ENCODE assay signal across 8 mouse cellular contexts in the genomic region with DNA sequence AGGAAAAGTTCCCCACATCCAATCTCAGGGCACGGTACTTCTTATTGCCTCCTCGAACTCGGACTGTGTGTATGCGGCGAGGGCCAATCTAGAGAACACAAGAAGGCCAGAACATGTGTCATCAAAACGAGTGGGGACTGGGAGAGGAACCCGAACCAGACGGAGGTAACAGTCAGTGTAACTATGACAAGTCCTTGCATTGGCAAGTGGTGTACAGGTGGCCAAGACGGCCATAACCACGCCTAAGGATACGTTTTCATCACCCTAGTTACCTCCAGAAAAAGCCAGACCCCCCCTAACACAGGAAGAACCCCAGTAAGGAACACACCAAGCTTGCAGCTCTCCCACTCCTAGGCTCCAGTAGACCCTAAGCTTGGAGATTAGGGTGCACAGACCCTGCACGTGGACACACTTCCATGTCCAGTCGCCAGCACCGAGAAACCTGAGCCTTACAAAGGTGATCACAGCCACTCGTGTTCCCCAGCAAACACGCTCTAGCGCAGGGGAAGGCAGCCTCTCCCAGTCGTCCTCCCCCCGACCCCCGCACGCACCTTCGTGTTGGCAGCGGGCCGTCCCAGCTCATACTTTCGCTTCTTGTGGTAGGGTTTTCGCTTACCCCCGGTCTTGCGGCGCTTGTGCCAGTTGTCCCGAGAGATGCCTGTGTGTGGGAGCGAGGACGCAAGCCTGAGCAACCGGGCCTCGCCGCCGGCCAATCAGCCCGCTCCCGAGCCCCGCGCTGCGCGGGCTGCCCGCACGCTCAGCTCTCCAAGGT. TPM values are rescaled to one million over a fixed set of nuclear protein-coding genes. Genes with fewer than 3 reads are reported as not detected.
A peak's percentile ranks its signal among the peaks of the same experiment; 100 is the strongest.
DNase-seq lines count a peak whose midpoint lies in the region; ATAC-seq and TF ChIP-seq lines count a peak whose summit lies in the region.

No protein-coding gene starts in this region.

- peak overlapping the region; percentile 63 for H3K4me3 ChIP-seq in left cerebral cortex, adult 2 months
- peak overlapping the region; percentile 91 for H3K4me3 ChIP-seq in bone marrow, adult 2 months (replicated peaks; ENCODE audit: control insufficient read depth, low read depth, low read length)
- H3K4me3 ChIP-seq in forebrain, postnatal 0 days (ENCODE audit: low read depth, low read length) = peak overlapping the region; percentile 96
- H3K4me3 ChIP-seq in lung, postnatal 0 days (ENCODE audit: low read depth, low read length) = peak overlapping the region; percentile 94

- H3K9me3 ChIP-seq in forebrain, postnatal 0 days (ENCODE audit: low read length) = no peaks in the 10 kb centered on the region
- no peaks in the 10 kb centered on the region for H3K9me3 ChIP-seq in lung, postnatal 0 days (ENCODE audit: low read length)

- peak; percentile 28 for ATAC-seq in forebrain, postnatal 0 days
- ATAC-seq in lung, postnatal 0 days = no peak

- H3K27me3 ChIP-seq in forebrain, postnatal 0 days (ENCODE audit: insufficient read depth, low read length) = no peaks in the 10 kb centered on the region
- no peaks in the 10 kb centered on the region for H3K27me3 ChIP-seq in lung, postnatal 0 days (replicated peaks; ENCODE audit: insufficient read depth, low read length)

- TF ChIP-seq POLR2A in bone marrow, adult 2 months (IDR thresholded peaks at IDR 0.05; ENCODE audit: borderline replicate concordance, control insufficient read depth, low read depth, low read length) = no peak

- TF ChIP-seq EP300 in lung, postnatal 0 days (IDR thresholded peaks at IDR 0.05) = no peak

- no peak for DNase-seq in left cerebral cortex, adult 2 months (ENCODE audit: extremely low spot score in 1 of 2, low spot score in 2 of 2)
- DNase-seq in left cerebral cortex, adult 8-10 months (ENCODE audit: low spot score in 2 of 2) = no peak
- peak; percentile 34 for DNase-seq in forebrain, postnatal 0 days
- no peak for DNase-seq in lung, postnatal 0 days (ENCODE audit: low spot score)
- no peak for DNase-seq in spleen, adult 12 weeks (ENCODE audit: low spot score)
- DNase-seq in gastrocnemius, postnatal 25 days = no peak
- DNase-seq in ovary, postnatal 36 days (ENCODE audit: low spot score) = no peak

- peak overlapping the region; percentile 83 for H3K4me2 ChIP-seq in forebrain, postnatal 0 days (ENCODE audit: low read depth)
- H3K4me2 ChIP-seq in lung, postnatal 0 days (replicated peaks; ENCODE audit: low read depth, low read length) = peak overlapping the region; percentile 87

- TF ChIP-seq CTCF in left cerebral cortex, adult 2 months (IDR thresholded peaks at IDR 0.05) = no peak
- TF ChIP-seq CTCF in bone marrow, adult 2 months (IDR thresholded peaks at IDR 0.05; ENCODE audit: control insufficient read depth, insufficient read depth, low read length) = no peak
- TF ChIP-seq CTCF in forebrain, postnatal 0 days (IDR thresholded peaks at IDR 0.05; ENCODE audit: low read depth) = no peak
- TF ChIP-seq CTCF in lung, postnatal 0 days (IDR thresholded peaks at IDR 0.05) = no peak

- peak overlapping the region; percentile 97 for H3K9ac ChIP-seq in forebrain, postnatal 0 days
- H3K9ac ChIP-seq in lung, postnatal 0 days (replicated peaks; ENCODE audit: low read depth) = peak overlapping the region; percentile 97

- H3K36me3 ChIP-seq in forebrain, postnatal 0 days (ENCODE audit: insufficient read depth) = peaks cover 38% of the 10 kb centered on the region
- peaks cover 35% of the 10 kb centered on the region for H3K36me3 ChIP-seq in lung, postnatal 0 days (ENCODE audit: insufficient read depth, low read length)

- WGBS in bone marrow, adult 2 months = under 1% methylated on average over 44 of the region's 44 CpGs
- 2% methylated on average over 44 of the region's 44 CpGs for WGBS in forebrain, postnatal 0 days
- WGBS in lung, postnatal 0 days = under 1% methylated on average over 37 of the region's 44 CpGs

- intact Hi-C loops in left cerebral cortex, adult 2 months (cut with DNase I) = loop anchor here (10.0 kb wide), 1 partner anchor 520 kb away; no protein-coding TSS in a partner anchor

- H3K4me1 ChIP-seq in bone marrow, adult 2 months (ENCODE audit: control insufficient read depth, insufficient read depth, low read length) = no peaks in the 10 kb centered on the region; the same call in 1 of the 2 replicates
- no peaks in the 10 kb centered on the region for H3K4me1 ChIP-seq in forebrain, postnatal 0 days (ENCODE audit: insufficient read depth)
- H3K4me1 ChIP-seq in lung, postnatal 0 days (ENCODE audit: insufficient read depth, low read depth, low read length) = no peaks in the 10 kb centered on the region

- H3K27ac ChIP-seq in left cerebral cortex, adult 2 months = peak overlapping the region; percentile 90
- peak overlapping the region; percentile 78 for H3K27ac ChIP-seq in bone marrow, adult 2 months (ENCODE audit: control insufficient read depth, insufficient read depth, low read depth, low read length, poor library complexity)
- H3K27ac ChIP-seq in forebrain, postnatal 0 days (ENCODE audit: low read depth, low read length) = peak overlapping the region; percentile 93
- H3K27ac ChIP-seq in lung, postnatal 0 days (ENCODE audit: low read length) = peak overlapping the region; percentile 92

RNA-seq across cellular contexts. Expression of a gene that starts 0.8 kb away (rescaled TPM):
- 100 to 1,000 TPM; 512 to 526 TPM for total RNA-seq in left cerebral cortex, adult 2 months (2021)
- total RNA-seq in left cerebral cortex, adult 8-10 months (2022) = 100 to 1,000 TPM; 561 to 608 (median 588) TPM
- 2,334 and 3,425 TPM in 2 replicates for polyA plus RNA-seq in bone marrow, adult 2 months (2011; ENCODE audit: insufficient read depth, insufficient read length, low replicate concordance, missing spikeins)
- total RNA-seq in forebrain, postnatal 0 days (2014; rRNA removed) = 784 and 1,295 TPM in 2 replicates
- 481 and 630 TPM in 2 replicates for polyA plus RNA-seq in forebrain, postnatal 0 days (2015; fragmentation: Nextera tagmentation; extraction: Ambion mirVana)
- polyA plus RNA-seq in lung, postnatal 0 days (2015; fragmentation: Nextera tagmentation; extraction: Ambion mirVana) = 633 and 681 TPM in 2 replicates
- total RNA-seq in gastrocnemius, postnatal 25 days (2021) = 100 to 1,000 TPM; 527 to 576 TPM

RNA-seq across cellular contexts. Expression of a gene that starts 21.4 kb away (rescaled TPM):
- total RNA-seq in left cerebral cortex, adult 2 months (2021) = 10 to 100 TPM; 13.7 to 19.6 TPM
- 10 to 100 TPM in 3 of 4 experiments, 1 to 10 TPM in 1; 8.0 to 14.1 (median 12.9) TPM for total RNA-seq in left cerebral cortex, adult 8-10 months (2022)
- 3.1 and 7.8 TPM in 2 replicates for polyA plus RNA-seq in bone marrow, adult 2 months (2011; ENCODE audit: insufficient read depth, insufficient read length, low replicate concordance, missing spikeins)
- 10.2 and 16.9 TPM in 2 replicates for total RNA-seq in forebrain, postnatal 0 days (2014; rRNA removed)
- 14.4 and 18.2 TPM in 2 replicates for polyA plus RNA-seq in forebrain, postnatal 0 days (2015; fragmentation: Nextera tagmentation; extraction: Ambion mirVana)
- polyA plus RNA-seq in lung, postnatal 0 days (2015; fragmentation: Nextera tagmentation; extraction: Ambion mirVana) = 4.0 and 5.0 TPM in 2 replicates
- under 1 TPM; 0.51 to 0.62 TPM for total RNA-seq in gastrocnemius, postnatal 25 days (2021)

RNA-seq across cellular contexts. Expression of a gene that starts 27.2 kb away (rescaled TPM):
- total RNA-seq in left cerebral cortex, adult 2 months (2021) = not detected
- total RNA-seq in left cerebral cortex, adult 8-10 months (2022) = under 1 TPM in 3 of 4 experiments, not detected in 1; 0.15 to 0.42 (median 0.36) TPM
- 18.5 and 33.6 TPM in 2 replicates for polyA plus RNA-seq in bone marrow, adult 2 months (2011; ENCODE audit: insufficient read depth, insufficient read length, low replicate concordance, missing spikeins)
- 4.2 and 9.1 TPM in 2 replicates for total RNA-seq in forebrain, postnatal 0 days (2014; rRNA removed)
- 4.4 and 5.0 TPM in 2 replicates for polyA plus RNA-seq in forebrain, postnatal 0 days (2015; fragmentation: Nextera tagmentation; extraction: Ambion mirVana)
- 2.0 and 3.0 TPM in 2 replicates for polyA plus RNA-seq in lung, postnatal 0 days (2015; fragmentation: Nextera tagmentation; extraction: Ambion mirVana)
- under 1 TPM; 0.36 to 0.40 TPM for total RNA-seq in gastrocnemius, postnatal 25 days (2021)

RNA-seq across cellular contexts. Expression of a gene that starts 28.6 kb away (rescaled TPM):
- not detected for total RNA-seq in left cerebral cortex, adult 2 months (2021)
- not detected for total RNA-seq in left cerebral cortex, adult 8-10 months (2022)
- not detected in 2 replicates for polyA plus RNA-seq in bone marrow, adult 2 months (2011; ENCODE audit: insufficient read depth, insufficient read length, low replicate concordance, missing spikeins)
- total RNA-seq in forebrain, postnatal 0 days (2014; rRNA removed) = 3.1 and 6.2 TPM in 2 replicates
- polyA plus RNA-seq in forebrain, postnatal 0 days (2015; fragmentation: Nextera tagmentation; extraction: Ambion mirVana) = 1.3 and 1.7 TPM in 2 replicates
- 26.1 and 27.2 TPM in 2 replicates for polyA plus RNA-seq in lung, postnatal 0 days (2015; fragmentation: Nextera tagmentation; extraction: Ambion mirVana)
- total RNA-seq in gastrocnemius, postnatal 25 days (2021) = not detected

RNA-seq across cellular contexts. Expression of a gene that starts 29.7 kb away (rescaled TPM):
- total RNA-seq in left cerebral cortex, adult 2 months (2021) = 10 to 100 TPM; 11.5 to 13.2 TPM
- total RNA-seq in left cerebral cortex, adult 8-10 months (2022) = 10 to 100 TPM; 14.1 to 18.8 (median 17.4) TPM
- polyA plus RNA-seq in bone marrow, adult 2 months (2011; ENCODE audit: insufficient read depth, insufficient read length, low replicate concordance, missing spikeins) = 2.9 and 7.0 TPM in 2 replicates
- 5.5 and 11.4 TPM in 2 replicates for total RNA-seq in forebrain, postnatal 0 days (2014; rRNA removed)
- 4.1 and 6.0 TPM in 2 replicates for polyA plus RNA-seq in forebrain, postnatal 0 days (2015; fragmentation: Nextera tagmentation; extraction: Ambion mirVana)
- polyA plus RNA-seq in lung, postnatal 0 days (2015; fragmentation: Nextera tagmentation; extraction: Ambion mirVana) = 3.8 and 4.3 TPM in 2 replicates
- total RNA-seq in gastrocnemius, postnatal 25 days (2021) = 1 to 10 TPM; 2.0 to 3.0 TPM
